ENCODE assay signal across 8 mouse cellular contexts in the genomic region with DNA sequence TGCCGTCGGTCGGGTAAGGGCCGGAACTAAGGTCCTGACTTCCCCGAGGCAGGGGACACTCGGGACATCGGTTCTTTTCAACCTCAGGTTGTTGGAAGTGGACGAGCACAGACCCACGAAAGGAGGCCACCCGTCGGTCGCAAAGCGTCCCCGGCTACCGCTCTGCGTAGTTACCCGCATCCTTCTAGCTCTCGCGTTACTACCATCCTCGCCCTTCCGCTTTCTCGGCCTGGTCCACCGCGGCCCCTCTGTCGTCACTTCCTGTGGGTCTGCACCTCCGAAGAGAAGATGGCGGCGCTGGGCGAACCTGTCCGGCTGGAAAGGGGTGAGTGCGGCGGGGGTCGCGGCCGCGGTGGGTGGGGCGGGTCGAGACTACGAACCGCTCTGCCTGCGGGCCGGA. TPM values are rescaled to one million over a fixed set of nuclear protein-coding genes. Genes with fewer than 3 reads are reported as not detected.
DNase-seq lines count a peak whose midpoint lies in the region; ATAC-seq lines count a peak whose summit lies in the region.

A gene (plus strand): TSS at position 257 of the 400 bp plus-strand sequence.

- DNase-seq in WW6 (ENCODE audit: low read depth, low spot score), result peak; percentile 73
- DNase-seq in cerebellum, postnatal 36 days, result peak; percentile 92 to 93
- DNase-seq in frontal cortex, postnatal 36 days (ENCODE audit: low spot score in 2 of 2), result peak; percentile 87 to 95
- DNase-seq in left cerebral cortex, adult 11 months (ENCODE audit: low spot score), result peak; percentile 90
- peak; percentile 97 for DNase-seq in lung, postnatal 36 days
- peak; percentile 96 for DNase-seq in retina, embryonic 14.5 days (ENCODE audit: low spot score)
- peak; percentile 84 to 88 for DNase-seq in thymus, postnatal 36 days

- peak within 1 kb of the TSS; percentile 95 for H3K9ac ChIP-seq in hindbrain, embryonic 15.5 days

- peak within 1 kb of the TSS; percentile 77 for H3K4me3 ChIP-seq in hindbrain, embryonic 15.5 days

- peak; percentile 100 for ATAC-seq in hindbrain, embryonic 15.5 days (ENCODE audit: low FRiP score, low read depth)

- no peaks in the 10 kb centered on the region for H3K9me3 ChIP-seq in hindbrain, embryonic 15.5 days

- WGBS in hindbrain, embryonic 15.5 days, result under 1% methylated on average over 42 of the region's 42 CpGs

- no peaks in the 10 kb centered on the region for H3K27me3 ChIP-seq in hindbrain, embryonic 15.5 days

- peaks cover 14% of the 10 kb centered on the region for H3K36me3 ChIP-seq in hindbrain, embryonic 15.5 days

- H3K4me1 ChIP-seq in hindbrain, embryonic 15.5 days (replicated peaks), result peaks cover 21% of the 10 kb centered on the region

- H3K4me2 ChIP-seq in hindbrain, embryonic 15.5 days, result peak within 1 kb of the TSS; percentile 72

- H3K27ac ChIP-seq in hindbrain, embryonic 15.5 days (replicated peaks), result peak within 1 kb of the TSS; percentile 95

RNA-seq across cellular contexts. Expression of the gene that starts here (rescaled TPM):
- polyA plus RNA-seq in hindbrain, embryonic 15.5 days (2015; fragmentation: Nextera tagmentation; extraction: Ambion mirVana), result 175 and 177 TPM in 2 replicates

Comparison
In these comparisons a context has a peak if more than half of its experiments do, and no peak if none do; other contexts are left out.
1. Peak in every context shown above with its lines: DNase-seq, ATAC-seq, H3K4me3 ChIP-seq and H3K27ac ChIP-seq.